Mouse (Mus musculus) retina, embryonic 14.5 days (tissue): ENCODE measurements around the gene Gsta4.
"Not testable (repeated sequence)": the region's sequence is repeated elsewhere in the genome, so short reads cannot be mapped to it uniquely, and the experiment has no call there.

Experiments
- DNase-seq: peaks from one replicate; pipeline ENCODE4 v3.0.0-alpha.2; 2015; ENCODE audit warnings: low spot score

Gene Gsta4

GRCm38 (mm10) chr9:78230461-78230860, 47.9 kb downstream of the Gsta4 start, which contains the start of gene Gsta1:
TSS of gene Gsta1 (plus strand) at chr9:78230656.
- not testable (repeated sequence) for DNase-seq

- DNase-seq: not testable (repeated sequence)
Measured at GRCm38 (mm10) chr9:78233121-78233695, 50.6 kb downstream of the Gsta4 start.

GRCm38 (mm10) chr9:78255683-78256470, 73.3 kb downstream of the Gsta4 start:
- not testable (repeated sequence) for DNase-seq

- not testable (repeated sequence) for DNase-seq
Measured at GRCm38 (mm10) chr9:78256914-78257313, 74.3 kb downstream of the Gsta4 start, which contains the start of gene Gm3776. TSS of gene Gm3776 (plus strand) at chr9:78257129.
